Mouse (Mus musculus) thymus, postnatal 25 days (tissue): ENCODE measurements around the gene Spata16.

Experiments
- DNase-seq: peaks from one replicate; pipeline ENCODE4 v3.0.0; 2022

The Spata16 gene

DNA sequence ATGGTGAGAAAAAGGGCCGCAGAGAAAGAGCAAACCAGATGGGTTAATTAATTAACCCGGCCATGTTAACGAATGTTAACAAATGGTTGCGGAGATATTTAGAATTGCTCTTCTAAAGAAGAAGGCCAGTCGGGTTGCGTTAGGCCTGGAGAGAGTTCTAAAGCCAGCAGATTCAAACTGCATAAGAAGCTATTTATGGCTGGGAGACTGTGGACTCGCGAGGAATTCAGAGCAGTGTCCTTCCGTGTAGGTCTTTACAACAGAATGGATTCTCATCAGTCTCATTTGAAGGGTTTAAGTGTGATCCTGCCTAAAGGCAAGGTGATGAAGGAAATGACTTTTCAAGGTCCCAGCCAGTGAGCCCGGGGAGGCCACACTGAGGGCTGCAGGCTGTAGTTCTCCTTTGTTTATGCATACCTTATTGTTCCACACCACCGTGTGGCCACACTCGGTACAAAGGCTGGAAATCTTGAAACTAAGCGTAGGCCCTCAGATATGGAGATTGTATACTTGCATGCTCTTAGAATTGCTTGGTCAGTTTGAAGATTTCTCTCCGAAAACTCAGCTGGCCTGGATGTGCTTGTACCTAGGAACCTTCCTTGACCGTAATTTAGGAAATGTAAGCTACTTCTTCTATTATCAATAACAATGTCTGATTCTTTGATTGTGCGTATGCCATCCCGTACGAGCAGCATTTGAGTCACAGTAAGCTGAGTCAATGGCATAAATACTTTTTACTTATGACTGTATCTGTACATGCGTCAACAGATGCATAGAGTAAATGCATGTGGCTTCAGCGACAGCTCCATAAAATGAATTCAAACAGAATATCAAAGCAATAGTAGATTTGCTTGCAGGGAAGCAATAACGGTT, 197.0 kb downstream of the Spata16 start:
- no peak for DNase-seq

DNA sequence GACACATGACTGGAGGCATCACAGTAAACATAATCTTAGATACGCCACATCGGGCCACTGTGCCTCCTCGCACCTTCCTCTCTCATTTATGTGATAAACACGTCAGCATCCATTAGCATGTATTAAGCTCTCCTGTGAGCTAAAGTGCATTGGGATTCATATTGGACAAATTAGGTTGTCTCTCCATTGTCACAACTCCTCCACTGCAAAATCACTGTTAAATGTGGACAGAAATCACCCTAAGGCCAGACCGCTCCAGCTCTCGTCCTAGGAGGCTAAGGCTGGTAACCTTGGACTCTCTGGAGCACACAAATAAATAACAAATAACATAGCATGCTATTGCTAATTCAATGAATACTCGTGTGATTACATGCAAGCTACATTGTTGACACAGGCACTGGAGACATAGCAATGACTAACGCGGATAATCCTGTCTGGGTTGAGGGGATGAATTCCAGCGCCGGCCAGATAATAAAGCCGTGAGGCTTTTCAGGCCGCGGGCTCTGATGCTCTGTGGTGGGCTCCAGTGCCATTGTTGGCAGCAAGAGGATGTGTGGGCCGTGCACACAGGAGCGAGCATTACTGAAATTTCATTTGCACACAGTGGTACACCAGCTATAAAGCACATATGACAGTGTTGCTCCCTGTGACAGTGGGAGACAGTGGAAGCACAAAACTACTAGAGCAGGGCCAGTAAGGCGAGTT, 197.8 kb downstream of the Spata16 start:
- DNase-seq: no peak

DNA sequence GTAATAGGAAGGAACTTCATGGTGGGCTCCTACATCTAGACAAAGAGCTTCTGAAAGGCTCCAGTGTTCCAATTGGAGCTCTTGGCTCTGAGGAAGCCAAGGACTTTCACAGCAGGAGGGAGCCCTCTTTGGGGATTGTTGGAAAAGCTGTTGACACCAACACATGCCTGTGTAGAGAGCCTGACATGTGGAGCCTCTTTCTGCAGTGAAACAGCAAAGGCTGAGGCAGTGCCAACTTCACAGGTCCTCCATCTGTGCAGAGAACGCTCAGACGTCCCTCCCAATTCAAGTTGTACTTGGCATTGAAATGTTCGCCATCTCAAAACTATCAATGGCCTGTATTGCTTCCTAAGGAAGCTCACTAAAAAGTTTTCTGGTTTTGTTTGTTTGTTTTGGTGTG, 207.6 kb downstream of the Spata16 start:
- no peak for DNase-seq

DNA sequence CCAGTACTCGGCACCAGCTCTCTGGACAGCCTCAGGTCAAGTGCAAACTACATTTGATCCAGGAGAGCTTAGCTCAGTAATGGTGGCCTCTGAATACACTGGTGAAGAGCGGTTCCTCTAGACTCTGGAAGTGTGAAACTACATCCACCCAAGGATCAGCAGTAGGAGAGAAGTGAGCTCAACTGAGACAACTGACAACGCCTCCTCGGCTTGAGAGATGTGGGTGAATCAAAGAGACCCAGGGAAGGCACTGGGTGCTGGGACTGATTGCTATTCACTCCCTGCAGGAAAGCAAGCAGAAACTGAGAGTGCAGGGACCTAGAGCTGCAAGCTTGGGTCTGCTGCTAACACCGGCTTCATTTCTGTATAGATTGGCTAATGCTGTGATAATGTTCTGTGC, 210.5 kb downstream of the Spata16 start:
- no peak for DNase-seq

DNA sequence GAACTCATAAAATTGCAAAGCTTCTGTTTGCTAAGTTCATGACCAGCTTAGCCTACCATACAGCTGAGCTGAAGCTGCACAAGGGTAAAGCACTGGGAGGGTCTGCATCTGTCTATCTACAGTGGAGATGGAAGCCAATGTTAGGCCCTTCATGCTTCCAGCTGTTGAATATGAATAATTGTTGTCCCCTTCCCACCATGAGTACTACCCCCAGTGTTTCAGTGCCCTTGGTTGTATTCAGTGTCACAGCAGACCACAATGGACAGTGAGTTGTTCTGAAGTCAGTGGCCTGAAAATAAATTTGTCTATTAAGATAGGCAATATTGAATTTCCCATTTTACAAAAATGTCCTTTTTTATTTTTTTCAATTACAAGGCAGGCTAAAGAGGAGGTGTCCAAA, 212.8 kb downstream of the Spata16 start:
- DNase-seq: no peak

DNA sequence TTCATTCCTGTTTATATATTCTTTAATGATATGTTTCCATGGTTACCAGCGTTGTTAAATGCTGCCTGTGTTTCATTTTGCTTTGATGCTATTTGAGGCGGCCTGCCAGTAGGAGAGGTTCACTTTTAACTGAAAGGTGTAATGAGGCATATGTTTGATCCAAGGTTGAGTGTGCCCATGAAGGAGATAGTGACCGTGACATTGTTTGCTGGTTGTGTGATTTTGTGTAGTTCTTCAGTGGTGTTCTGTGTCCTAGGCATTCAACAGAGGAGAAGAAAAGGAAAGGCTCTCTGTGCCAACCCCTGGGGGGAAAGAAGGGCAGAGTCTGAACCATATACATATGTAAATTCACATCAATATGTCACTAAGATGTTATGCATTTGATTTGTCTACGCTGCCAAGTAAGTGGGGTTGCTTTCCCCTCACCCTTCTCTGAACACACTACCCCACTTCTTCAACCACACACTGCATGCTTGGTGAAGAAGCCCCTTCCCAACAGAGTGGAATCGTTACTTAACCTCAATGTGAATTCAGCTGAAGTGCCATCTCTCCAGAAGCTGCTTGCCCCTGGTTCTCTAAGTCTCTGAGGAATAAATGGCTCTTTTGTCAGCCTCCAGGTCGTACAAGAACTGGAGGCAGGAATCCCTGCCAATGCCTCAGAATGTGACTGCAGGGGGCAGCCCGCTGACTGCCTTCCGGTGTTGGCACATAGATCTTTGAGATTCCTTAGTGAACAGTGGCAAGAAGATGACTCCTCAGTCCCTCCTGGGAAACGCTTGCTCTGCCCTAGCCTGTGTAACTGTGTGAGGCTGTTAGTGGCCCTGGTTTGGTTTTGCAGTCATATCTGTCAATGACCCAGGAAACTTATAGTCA, 213.5 kb downstream of the Spata16 start:
- DNase-seq: no peak

DNA sequence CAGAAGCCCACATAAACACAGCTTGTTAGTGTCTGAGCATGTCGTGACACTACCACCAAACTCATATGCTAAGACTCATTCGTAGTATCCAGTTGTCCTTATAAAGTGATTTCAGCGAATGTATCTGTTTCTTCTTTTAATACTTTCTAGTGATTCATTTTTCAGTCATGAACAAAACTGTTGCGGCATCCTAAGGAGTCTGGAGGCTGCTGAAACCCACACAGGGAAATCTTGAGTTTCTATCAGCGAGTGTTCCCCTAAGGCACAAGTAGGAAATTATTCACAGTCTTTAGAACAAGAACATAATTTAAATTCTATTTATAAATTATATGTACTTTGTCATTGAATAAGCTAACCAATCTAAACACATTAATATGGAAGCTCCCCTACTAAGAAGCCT, 216.1 kb downstream of the Spata16 start:
- no peak for DNase-seq

DNA sequence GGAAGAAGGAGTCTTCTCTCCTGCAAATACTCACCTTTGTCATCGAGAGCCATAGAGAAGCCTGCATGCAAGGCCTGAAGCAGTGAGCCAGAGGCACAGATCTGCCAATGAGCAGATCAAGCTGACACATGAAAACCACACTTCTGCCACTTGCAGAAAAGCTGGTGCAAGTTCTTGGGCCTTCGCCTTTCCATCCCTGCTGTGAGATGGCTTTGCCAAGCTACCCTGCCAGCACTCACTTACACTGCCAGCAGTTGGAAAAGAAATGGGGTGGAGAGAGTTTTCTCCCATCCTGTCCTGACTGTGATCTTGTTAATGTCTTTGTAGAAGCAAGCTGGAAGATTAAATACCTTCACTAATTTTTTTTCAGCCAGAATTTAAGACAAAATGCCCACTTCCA, 237.3 kb downstream of the Spata16 start:
- DNase-seq: no peak

DNA sequence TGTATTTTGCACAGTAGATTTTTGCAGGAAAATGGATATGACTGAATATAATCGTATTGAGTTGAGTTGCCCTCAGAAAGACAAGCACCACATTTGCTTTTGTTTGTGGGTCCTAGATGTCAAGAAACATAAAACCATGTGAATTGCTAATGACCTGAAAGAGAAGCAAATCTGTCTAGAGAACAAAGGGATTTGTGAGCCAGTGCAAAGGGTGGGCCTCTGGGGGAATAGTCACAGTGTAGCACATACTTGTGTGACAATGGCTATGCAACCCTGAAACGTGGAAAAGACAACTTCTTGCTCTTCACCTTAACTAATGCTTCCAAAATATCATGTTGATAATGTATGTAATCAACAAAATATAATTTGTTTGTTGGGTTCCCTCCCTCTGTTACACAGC, 239.9 kb downstream of the Spata16 start:
- no peak for DNase-seq

DNA sequence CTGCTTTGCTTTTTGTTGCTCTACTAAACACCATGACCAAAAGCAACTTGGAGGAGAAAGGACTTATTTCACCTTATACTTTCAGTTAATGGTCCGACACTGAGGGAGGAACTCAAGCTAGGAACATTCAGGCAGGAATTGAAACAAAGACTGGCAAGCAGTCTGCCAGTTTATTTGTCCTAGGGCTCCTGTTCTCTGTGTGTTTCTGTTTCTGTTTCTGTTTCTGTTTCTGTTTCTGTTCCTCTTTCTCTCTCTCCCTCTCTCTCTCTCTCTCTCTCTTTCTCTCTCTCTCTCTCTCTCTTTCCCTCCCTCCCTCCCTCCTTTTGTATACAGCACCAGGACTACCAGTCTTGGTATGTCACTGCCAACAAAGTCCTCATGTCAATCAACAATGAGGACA, 279.2 kb downstream of the Spata16 start:
- no peak for DNase-seq

DNA sequence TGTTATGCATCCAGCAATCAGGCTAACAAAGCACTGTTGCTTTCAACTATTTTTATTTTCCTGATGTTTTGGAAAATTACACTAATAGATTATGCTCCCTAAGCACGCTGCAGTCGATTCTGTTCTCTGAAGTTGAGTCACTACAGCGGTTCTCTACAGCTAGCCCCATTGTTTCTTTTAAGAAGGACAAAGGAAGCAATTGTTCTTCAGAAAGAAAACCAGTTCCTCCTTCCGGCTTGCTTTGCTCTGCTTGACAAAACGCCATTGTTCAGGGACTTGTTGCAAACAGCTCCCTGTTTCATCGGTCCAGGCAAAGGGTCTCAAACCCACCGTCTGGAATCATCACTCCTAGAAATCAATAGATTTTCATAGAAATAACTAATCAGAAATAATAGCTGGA, 283.6 kb downstream of the Spata16 start:
- no peak for DNase-seq

DNA sequence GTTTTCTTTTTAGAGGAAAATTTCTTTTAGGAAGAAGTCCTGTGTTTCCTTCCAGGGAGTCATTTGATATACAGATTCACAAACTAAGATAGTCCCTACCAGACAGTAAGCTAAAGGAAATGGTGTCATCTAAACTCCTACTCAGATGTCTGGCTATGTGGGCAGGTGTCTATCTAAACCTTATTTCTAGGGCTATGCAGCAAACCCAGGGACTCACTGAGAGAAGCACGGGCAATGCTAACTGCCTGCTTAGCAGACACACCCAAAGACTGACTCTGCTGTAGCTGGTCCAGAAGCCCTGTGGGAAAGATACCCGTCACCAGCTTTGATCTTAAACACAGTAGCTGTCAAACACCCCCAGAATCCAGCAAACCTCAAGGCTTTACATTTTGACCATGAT, 284.2 kb downstream of the Spata16 start:
- DNase-seq: no peak

DNA sequence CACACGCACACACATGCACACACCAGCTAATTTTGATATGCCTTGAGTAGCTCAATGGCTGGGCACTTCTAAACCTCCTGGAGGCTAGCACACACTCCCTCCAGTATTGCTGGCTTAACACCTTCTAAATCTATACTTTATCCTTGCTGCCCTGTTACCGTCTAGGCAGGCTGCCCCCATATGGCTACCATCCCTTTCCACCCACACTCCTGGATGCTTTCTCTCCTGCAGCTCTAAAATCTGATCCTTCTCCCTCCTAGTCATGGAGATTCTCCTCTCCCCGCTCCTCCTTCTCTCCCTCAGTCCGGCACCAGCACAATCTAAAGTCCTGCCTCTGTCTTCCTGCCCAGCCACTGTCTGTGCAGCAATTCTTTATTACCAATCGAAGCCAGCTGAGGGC, 286.0 kb downstream of the Spata16 start:
- DNase-seq: no peak

DNA sequence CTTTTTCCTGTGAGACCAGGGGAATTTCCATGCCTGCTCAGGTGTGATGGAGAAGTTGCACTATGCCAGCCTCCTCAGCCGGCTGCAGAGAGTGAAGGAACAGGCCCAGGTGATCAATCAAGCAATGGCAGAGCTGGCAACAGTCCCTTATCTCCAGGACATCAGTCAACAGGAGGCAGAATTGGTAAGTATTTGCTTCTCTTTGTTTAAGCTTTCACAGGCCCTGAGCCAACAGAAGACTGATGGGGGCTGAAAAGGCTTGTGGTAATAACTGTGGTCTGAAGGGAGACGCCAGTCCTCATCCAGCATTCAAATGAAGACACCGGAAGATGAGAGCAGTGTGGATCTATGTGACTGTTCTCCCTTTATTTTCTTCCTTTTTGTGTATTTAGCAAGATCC, 286.8 kb downstream of the Spata16 start:
- DNase-seq: no peak

GRCm38 (mm10) chr3:26933079-26933478, 295.7 kb downstream of the Spata16 start:
- no peak for DNase-seq

- DNase-seq: no peak
These were observed 299.6 kb downstream of the Spata16 start for GRCm38 (mm10) chr3:26936897-26937590.

DNA sequence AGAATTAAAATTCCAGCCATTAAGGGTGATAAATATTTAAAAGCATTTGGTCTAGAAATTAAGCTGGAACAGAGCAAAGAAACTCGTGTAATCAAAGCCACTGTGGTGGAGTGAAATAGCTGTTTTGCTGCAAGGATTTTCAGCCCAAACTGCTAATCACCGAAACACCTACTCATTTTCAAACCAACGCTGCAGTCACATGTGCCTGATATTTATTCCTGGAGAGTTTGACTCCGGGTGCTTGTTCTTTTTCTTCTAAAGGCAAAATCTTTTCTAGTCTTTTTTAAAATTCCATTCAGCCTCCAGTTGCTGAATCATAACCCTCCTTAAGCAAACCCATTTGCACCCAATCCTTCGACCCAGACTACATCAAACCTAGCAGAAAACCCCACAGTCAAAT, 329.4 kb downstream of the Spata16 start:
- DNase-seq: no peak

GRCm38 (mm10) chr3:26968852-26969513, 331.6 kb downstream of the Spata16 start:
- no peak for DNase-seq

- DNase-seq: no peak
These were observed 333.1 kb downstream of the Spata16 start for GRCm38 (mm10) chr3:26970529-26970928.

DNA sequence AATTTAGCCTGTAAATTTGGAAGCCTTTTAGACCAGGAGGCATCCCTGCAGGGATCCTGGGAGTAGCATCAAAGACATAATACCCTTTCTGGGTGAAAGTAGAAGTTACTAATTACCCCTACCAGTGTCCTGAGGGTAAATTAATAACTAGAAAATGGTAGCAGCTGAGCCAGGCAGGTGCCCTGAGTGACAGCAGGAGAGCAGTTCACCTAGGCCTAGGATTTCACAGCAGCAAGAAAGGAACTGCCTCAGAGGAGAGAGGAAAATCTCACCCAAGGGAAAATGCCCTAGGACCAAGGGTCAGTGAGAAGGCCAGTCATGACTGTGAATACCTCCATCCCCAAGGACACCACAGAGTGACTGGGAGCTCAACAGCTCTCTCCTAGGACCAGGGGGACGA, 333.9 kb downstream of the Spata16 start:
- no peak for DNase-seq

DNA sequence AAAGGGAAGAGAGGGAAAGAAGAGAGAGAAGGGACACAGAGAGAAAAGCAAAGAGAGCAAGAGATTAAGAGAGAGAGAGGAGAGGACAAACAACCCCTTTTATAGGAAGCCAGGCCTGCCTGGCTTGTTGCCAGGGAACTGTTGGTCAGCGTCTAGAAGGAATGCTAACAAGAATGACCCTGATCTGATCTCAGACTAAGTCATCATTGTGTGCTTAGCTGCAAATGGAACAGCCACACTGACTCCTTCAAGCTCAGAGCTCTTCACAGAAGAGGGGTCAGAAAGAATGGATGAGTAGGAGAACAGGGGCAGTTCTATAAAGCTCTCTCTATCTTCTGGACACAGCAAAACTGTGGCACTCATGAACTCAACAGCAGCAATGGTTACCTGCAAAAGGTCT, 334.7 kb downstream of the Spata16 start:
- DNase-seq: no peak

DNA sequence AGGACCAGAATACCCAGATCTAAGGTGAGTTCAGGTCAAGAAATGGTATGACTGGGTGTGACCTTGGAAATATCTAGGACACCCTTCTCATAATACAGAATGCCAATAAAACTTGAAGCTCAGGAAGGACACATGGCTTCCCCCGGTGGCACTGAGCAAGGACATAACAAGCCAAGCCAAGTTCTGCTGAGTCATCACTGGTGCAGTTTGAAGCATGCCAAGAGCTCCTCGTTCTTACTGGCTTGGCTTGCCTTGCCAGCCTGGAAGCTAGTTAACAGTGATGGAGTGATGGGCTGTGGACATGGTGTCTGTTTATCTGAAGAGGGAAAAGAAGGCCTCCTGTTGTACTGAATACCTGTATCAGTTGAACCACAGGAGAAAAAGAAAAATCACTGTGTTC, 342.2 kb downstream of the Spata16 start:
- no peak for DNase-seq
